In the genomic region with DNA sequence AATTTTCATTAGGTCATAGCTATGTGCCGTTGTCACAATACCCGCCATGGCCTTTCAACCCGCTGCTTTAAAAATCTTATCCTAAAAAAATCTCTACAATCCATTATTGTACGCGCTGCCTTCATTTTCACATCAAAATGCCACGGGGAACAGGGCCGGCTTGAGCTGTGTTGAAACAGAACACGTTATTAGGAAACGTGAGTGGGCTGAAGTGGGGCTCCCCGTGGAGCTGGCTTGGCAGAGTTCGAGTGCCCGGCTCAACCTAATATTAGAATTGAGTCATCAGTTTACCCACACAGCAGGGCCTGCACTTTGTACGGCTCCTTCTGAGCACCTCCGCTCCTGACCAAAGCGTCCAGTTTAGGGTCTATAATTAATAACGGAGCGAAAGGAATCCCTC, we compare ENCODE assay signal across 9 mouse cellular contexts.
DNase-seq lines count a peak whose midpoint lies in the region; ATAC-seq and TF ChIP-seq lines count a peak whose summit lies in the region.
"Had no signal": no experiment of that assay in that cellular context is flagged by ENCODE, and none has a peak within 500 bp of the region (broad histone marks: within the 10 kb centered on the region; RNA-seq: fewer than 3 reads in every experiment).

No protein-coding gene starts in this region.

- 40% methylated on average over 17 of the region's 17 CpGs for WGBS in lung, postnatal 0 days
- 39% methylated on average over 17 of the region's 17 CpGs for WGBS in stomach, embryonic 15.5 days

- H3K27me3 ChIP-seq in lung, postnatal 0 days (replicated peaks; ENCODE audit: insufficient read depth, low read length): no peaks in the 10 kb centered on the region
- no peaks in the 10 kb centered on the region for H3K27me3 ChIP-seq in stomach, embryonic 15.5 days (replicated peaks)

- no peaks in the 10 kb centered on the region for H3K9me3 ChIP-seq in lung, postnatal 0 days (ENCODE audit: low read length)
- no peaks in the 10 kb centered on the region for H3K9me3 ChIP-seq in stomach, embryonic 15.5 days

- no peaks in the 10 kb centered on the region for H3K4me1 ChIP-seq in lung, postnatal 0 days (ENCODE audit: insufficient read depth, low read depth, low read length)
- no peaks in the 10 kb centered on the region for H3K4me1 ChIP-seq in stomach, embryonic 15.5 days

- no peak for ATAC-seq in lung, postnatal 0 days
- no peak for ATAC-seq in stomach, embryonic 15.5 days (ENCODE audit: insufficient read depth, low FRiP score, low read depth)

- H3K27ac ChIP-seq in lung, postnatal 0 days (ENCODE audit: low read length): no peak overlapping the region
- H3K27ac ChIP-seq in stomach, embryonic 15.5 days: 0 out of 2 replicates have a peak overlapping the region, but pooled peaks have one; percentile 22
- H3K27ac ChIP-seq: macrophage had no signal

- 0 out of 2 replicates have a peak overlapping the region, but pooled peaks have one; percentile 6 for H3K4me3 ChIP-seq in lung, postnatal 0 days (ENCODE audit: low read depth, low read length)
- 0 out of 2 replicates have a peak overlapping the region, but pooled peaks have one; percentile 2 for H3K4me3 ChIP-seq in stomach, embryonic 15.5 days (replicated peaks)

- no peak for TF ChIP-seq EP300 in lung, postnatal 0 days (IDR thresholded peaks at IDR 0.05)

- H3K4me2 ChIP-seq in lung, postnatal 0 days (replicated peaks; ENCODE audit: low read depth, low read length): peak overlapping the region; percentile 37
- peak overlapping the region; percentile 41 for H3K4me2 ChIP-seq in stomach, embryonic 15.5 days

- H3K36me3 ChIP-seq in lung, postnatal 0 days (ENCODE audit: insufficient read depth, low read length): no peaks in the 10 kb centered on the region
- no peaks in the 10 kb centered on the region for H3K36me3 ChIP-seq in stomach, embryonic 15.5 days

- no peak for TF ChIP-seq CTCF in lung, postnatal 0 days (IDR thresholded peaks at IDR 0.05)

- H3K9ac ChIP-seq in lung, postnatal 0 days (replicated peaks; ENCODE audit: low read depth): no peak overlapping the region
- no peak overlapping the region for H3K9ac ChIP-seq in stomach, embryonic 15.5 days

- peak; percentile 32 to 51 for DNase-seq in cerebellum, postnatal 10 days
- DNase-seq in cerebellum, postnatal 4 days (ENCODE audit: low spot score in 2 of 2): no peak
- peak; percentile 5 for DNase-seq in lung, postnatal 0 days (ENCODE audit: low spot score)
- no peak for DNase-seq in lung, postnatal 10 days
- peak; percentile 11 to 23 for DNase-seq in layer of hippocampus, postnatal 36 days
- DNase-seq in thymus, postnatal 14 days: no peak
- no peak for DNase-seq in adrenal gland, postnatal 4 days (ENCODE audit: low spot score in 2 of 2)

Comparison
In these comparisons a context has a peak if more than half of its experiments do, and no peak if none do; other contexts are left out.
1. DNase-seq: peak in cerebellum, postnatal 10 days (2 of 2), lung, postnatal 0 days (single experiment) and layer of hippocampus, postnatal 36 days (2 of 2); none in cerebellum, postnatal 4 days (0 of 2), lung, postnatal 10 days (single experiment), thymus, postnatal 14 days (single experiment) and adrenal gland, postnatal 4 days (0 of 2).